Mouse (Mus musculus): ENCODE measurements around the gene Lysmd1. TPM values are rescaled to one million over a fixed set of nuclear protein-coding genes. Genes with fewer than 3 reads are reported as not detected.
"Not testable (repeated sequence)": the region's sequence is repeated elsewhere in the genome, so short reads cannot be mapped to it uniquely, and the experiment has no call there.

Gene Lysmd1
- polyA plus RNA-seq, 2 experiments: 11.7 to 13.3 TPM

DNA sequence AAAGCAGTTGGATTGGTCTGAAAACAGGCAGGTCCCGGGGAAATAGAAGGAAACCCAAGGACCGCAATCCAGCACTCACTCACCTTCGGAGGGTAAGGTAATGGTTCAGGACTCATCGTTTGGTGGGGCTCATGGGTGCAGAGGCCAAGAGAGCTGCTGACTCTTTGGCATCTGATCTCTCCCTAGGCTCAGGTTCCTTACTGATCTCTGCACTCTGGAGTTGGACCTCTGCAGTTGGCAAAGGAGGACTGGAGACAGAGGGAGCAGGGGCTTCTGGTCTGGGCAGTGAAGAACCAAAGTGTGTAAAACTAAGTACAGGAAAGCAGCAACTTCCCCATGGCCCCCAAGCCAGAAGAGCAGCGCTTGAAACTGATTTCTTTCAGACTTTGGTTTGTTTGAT lies 3.8 kb upstream of the Lysmd1 start:
- no peak for TF ChIP-seq POLR2A (IDR thresholded peaks at IDR 0.05; ENCODE audit: borderline replicate concordance, extremely low read depth, insufficient read depth, insufficient read length)
- no peak overlapping the region for H3K4me2 ChIP-seq (replicated peaks; ENCODE audit: low read depth, low read length, severe bottlenecking)
- DNase-seq (ENCODE audit: low spot score) (no peak), ATAC-seq (ENCODE audit: low FRiP score, low read depth) (no peak)
- no peaks in the 10 kb centered on the region for H3K9me3 ChIP-seq (ENCODE audit: control insufficient read depth, low read length)
- WGBS: 83% methylated on average over 5 of the region's 5 CpGs
- H3K27ac ChIP-seq (replicated peaks; ENCODE audit: low read depth, low read length): no peak overlapping the region
- no peak overlapping the region for H3K9ac ChIP-seq (ENCODE audit: low read depth, low read length, severe bottlenecking)
- no peaks in the 10 kb centered on the region for H3K27me3 ChIP-seq (ENCODE audit: control insufficient read depth, insufficient read depth, low read length)
- no peak overlapping the region for H3K4me3 ChIP-seq (replicated peaks; ENCODE audit: low read length)
- H3K36me3 ChIP-seq (ENCODE audit: control insufficient read depth, insufficient read depth, low read length): peaks cover 18% of the 10 kb centered on the region
- H3K4me1 ChIP-seq (ENCODE audit: control insufficient read depth, insufficient read depth, low read length): peaks cover 11% of the 10 kb centered on the region

- ATAC-seq (ENCODE audit: low FRiP score, low read depth); H3K27ac ChIP-seq (replicated peaks; ENCODE audit: low read depth, low read length): not testable (repeated sequence)
- peaks cover 18% of the 10 kb centered on the region for H3K36me3 ChIP-seq (ENCODE audit: control insufficient read depth, insufficient read depth, low read length)
These were observed 1.5 kb upstream of the Lysmd1 start for GRCm38 (mm10) chr3:95132389-95132788.

DNA sequence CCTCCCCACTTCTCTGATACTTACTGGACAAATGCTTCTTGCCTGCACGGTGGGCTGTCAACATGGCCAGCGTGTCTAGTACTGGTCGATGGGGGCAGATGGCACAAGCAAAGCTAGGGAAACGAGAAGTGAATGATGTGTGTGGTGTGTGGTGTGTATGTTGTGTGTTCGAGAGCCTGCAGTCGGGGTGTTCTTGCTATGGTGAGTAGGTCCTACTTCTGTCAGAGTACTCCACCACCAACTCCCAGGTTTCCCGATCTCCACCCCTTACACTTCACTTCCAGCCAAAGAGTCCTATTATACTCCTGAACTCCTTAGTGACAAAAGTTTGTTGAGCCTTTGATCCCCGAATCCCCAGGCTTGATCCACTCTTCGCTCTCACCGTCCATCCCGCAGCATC lies 712 bp upstream of the Lysmd1 start:
- DNase-seq (ENCODE audit: low spot score): no peak
- H3K27me3 ChIP-seq (ENCODE audit: control insufficient read depth, insufficient read depth, low read length): no peaks in the 10 kb centered on the region
- 55% methylated on average over 11 of the region's 11 CpGs for WGBS
- H3K4me3 ChIP-seq (replicated peaks; ENCODE audit: low read length): peak overlapping the region; percentile 72
- TF ChIP-seq POLR2A (IDR thresholded peaks at IDR 0.05; ENCODE audit: borderline replicate concordance, extremely low read depth, insufficient read depth, insufficient read length): no peak
- peak overlapping the region; percentile 73 for H3K9ac ChIP-seq (ENCODE audit: low read depth, low read length, severe bottlenecking)
- no peak for ATAC-seq (ENCODE audit: low FRiP score, low read depth)
- H3K9me3 ChIP-seq (ENCODE audit: control insufficient read depth, low read length): no peaks in the 10 kb centered on the region
- peak overlapping the region; percentile 76; the same call in 1 of the 2 replicates for H3K27ac ChIP-seq (replicated peaks; ENCODE audit: low read depth, low read length)
- H3K4me1 ChIP-seq (ENCODE audit: control insufficient read depth, insufficient read depth, low read length): peaks cover 11% of the 10 kb centered on the region; the same call in 1 of the 2 replicates
- H3K36me3 ChIP-seq (ENCODE audit: control insufficient read depth, insufficient read depth, low read length): peaks cover 21% of the 10 kb centered on the region
- H3K4me2 ChIP-seq (replicated peaks; ENCODE audit: low read depth, low read length, severe bottlenecking): peak overlapping the region; percentile 70

More at GRCm38 (mm10) chr3:95132389-95132788, 1.5 kb upstream of the Lysmd1 start:
- H3K4me1 ChIP-seq (ENCODE audit: control insufficient read depth, insufficient read depth, low read length): peaks cover 11% of the 10 kb centered on the region; the same call in 1 of the 2 replicates
- not testable (repeated sequence) for H3K4me3 ChIP-seq (replicated peaks; ENCODE audit: low read length); H3K4me2 ChIP-seq (replicated peaks; ENCODE audit: low read depth, low read length, severe bottlenecking); H3K9me3 ChIP-seq (ENCODE audit: control insufficient read depth, low read length); H3K9ac ChIP-seq (ENCODE audit: low read depth, low read length, severe bottlenecking); H3K27me3 ChIP-seq (ENCODE audit: control insufficient read depth, insufficient read depth, low read length); DNase-seq (ENCODE audit: low spot score)
- WGBS: 86% methylated on average over 2 of the region's 2 CpGs

DNA sequence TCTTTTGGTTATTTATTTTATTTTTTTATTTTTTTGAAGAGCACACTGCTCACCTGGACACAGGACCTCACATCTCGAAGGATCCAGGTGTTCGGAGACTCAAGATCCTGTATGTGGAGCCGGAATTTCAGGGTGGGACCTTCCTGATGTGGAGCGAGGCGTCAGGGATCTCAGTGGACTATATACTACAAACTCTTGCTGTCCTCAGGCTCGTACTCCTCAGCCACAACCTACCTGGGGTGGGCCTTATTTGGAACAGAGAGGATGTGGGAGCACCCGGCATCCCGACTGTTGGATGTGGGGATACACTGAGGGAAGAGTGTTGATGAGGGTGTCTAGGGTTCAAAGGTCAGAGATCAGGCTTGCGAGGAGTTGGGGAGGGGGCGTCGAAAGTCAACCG lies 245 bp downstream of the Lysmd1 start:
- peak overlapping the region; percentile 72 for H3K4me3 ChIP-seq (replicated peaks; ENCODE audit: low read length)
- ATAC-seq (ENCODE audit: low FRiP score, low read depth): peak; percentile 20; the same call in 1 of the 2 replicates
- peaks cover 16% of the 10 kb centered on the region for H3K36me3 ChIP-seq (ENCODE audit: control insufficient read depth, insufficient read depth, low read length)
- no CpG with 5 or more reads among the region's 12 CpGs for WGBS
- not testable (repeated sequence) for H3K27ac ChIP-seq (replicated peaks; ENCODE audit: low read depth, low read length); DNase-seq (ENCODE audit: low spot score); H3K4me2 ChIP-seq (replicated peaks; ENCODE audit: low read depth, low read length, severe bottlenecking); H3K9ac ChIP-seq (ENCODE audit: low read depth, low read length, severe bottlenecking); H3K9me3 ChIP-seq (ENCODE audit: control insufficient read depth, low read length); H3K27me3 ChIP-seq (ENCODE audit: control insufficient read depth, insufficient read depth, low read length)
- H3K4me1 ChIP-seq (ENCODE audit: control insufficient read depth, insufficient read depth, low read length): peaks cover 11% of the 10 kb centered on the region; the same call in 1 of the 2 replicates

DNA sequence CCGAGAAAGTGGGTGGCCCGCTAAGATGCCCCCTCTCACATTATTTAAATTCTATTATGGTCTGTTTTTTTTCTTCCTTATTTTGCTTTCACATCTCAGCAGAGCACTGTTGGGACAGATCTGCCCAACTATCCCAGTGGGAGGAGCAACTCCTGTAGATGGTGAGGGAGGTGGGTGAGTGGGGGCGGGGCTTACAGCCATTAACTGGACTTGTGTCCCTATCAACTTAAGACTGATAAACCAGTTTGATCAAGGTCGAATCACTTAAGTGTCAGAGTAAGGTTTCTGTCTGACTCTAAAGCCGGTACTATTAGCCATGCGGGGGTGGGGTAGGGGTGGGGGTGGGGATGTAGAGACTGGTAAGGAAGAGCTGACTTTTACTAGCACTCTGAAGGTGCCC lies 1.1 kb downstream of the Lysmd1 start:
- H3K9me3 ChIP-seq (ENCODE audit: control insufficient read depth, low read length): no peaks in the 10 kb centered on the region
- H3K27me3 ChIP-seq (ENCODE audit: control insufficient read depth, insufficient read depth, low read length): no peaks in the 10 kb centered on the region
- TF ChIP-seq POLR2A (IDR thresholded peaks at IDR 0.05; ENCODE audit: borderline replicate concordance, extremely low read depth, insufficient read depth, insufficient read length): no peak
- WGBS: 25% methylated on average over 6 of the region's 6 CpGs
- ATAC-seq (ENCODE audit: low FRiP score, low read depth): no peak
- no peak for DNase-seq (ENCODE audit: low spot score)
- H3K4me1 ChIP-seq (ENCODE audit: control insufficient read depth, insufficient read depth, low read length): peaks cover 11% of the 10 kb centered on the region; the same call in 1 of the 2 replicates
- no peak overlapping the region for H3K27ac ChIP-seq (replicated peaks; ENCODE audit: low read depth, low read length)
- no peak overlapping the region for H3K9ac ChIP-seq (ENCODE audit: low read depth, low read length, severe bottlenecking)
- H3K36me3 ChIP-seq (ENCODE audit: control insufficient read depth, insufficient read depth, low read length): peaks cover 16% of the 10 kb centered on the region; the same call in 1 of the 2 replicates
- peak overlapping the region; percentile 34 for H3K4me3 ChIP-seq (replicated peaks; ENCODE audit: low read length)
- H3K4me2 ChIP-seq (replicated peaks; ENCODE audit: low read depth, low read length, severe bottlenecking): peak overlapping the region; percentile 55
